Mouse (Mus musculus): ENCODE results near the gene Osgin1.
A peak's percentile ranks its signal among the peaks of the same experiment; 100 is the strongest.

Osgin1 gene

DNA sequence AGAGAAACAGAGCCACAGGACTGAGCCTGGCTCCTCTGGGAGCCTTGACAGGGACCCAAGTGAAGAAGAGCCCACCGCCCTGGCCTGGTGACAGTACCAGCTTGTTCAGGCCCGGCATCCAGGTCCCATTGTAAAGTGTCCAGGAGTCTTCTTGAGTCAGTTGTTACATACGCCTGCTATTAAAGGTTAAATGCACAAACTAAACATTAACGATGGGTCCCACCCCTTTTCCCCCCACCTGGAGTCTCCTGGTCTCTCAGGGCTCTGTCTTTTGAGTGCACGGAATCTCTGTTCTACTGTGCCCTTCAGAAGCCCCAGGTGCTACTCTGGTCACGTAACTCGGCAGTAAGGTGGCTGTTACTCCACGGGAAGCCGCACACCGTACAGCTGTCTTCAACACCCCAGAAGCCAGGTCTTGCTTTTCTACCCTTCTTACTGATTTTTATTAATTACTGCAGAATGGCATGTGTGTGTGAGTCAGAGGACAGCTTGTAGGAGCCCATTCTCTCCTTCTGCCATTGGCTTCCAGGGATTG is 9.7 kb upstream of the Osgin1 start:
- DNase-seq (ENCODE audit: low spot score): no peak

DNA sequence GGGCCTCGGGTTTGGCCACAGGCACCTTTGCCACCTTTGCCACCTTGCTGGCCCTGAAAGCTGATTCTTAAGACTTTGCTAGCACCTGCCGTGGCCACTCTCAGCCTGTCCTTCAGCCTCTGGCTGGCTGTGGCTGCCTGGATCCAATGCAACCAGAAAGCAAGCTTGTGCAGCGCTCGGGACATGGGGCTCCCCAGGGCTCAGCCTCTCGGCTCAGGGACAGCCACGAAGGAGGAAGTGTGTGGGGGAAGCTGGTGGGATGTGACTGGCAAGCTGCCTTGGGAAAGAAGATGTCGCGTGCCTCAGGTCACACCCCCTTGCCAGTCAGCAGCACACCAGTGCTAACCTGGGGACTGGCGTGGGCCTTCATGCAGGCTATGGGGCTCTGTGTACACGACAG is 9.2 kb upstream of the Osgin1 start:
- peak; percentile 22 for DNase-seq (ENCODE audit: low spot score)

DNA sequence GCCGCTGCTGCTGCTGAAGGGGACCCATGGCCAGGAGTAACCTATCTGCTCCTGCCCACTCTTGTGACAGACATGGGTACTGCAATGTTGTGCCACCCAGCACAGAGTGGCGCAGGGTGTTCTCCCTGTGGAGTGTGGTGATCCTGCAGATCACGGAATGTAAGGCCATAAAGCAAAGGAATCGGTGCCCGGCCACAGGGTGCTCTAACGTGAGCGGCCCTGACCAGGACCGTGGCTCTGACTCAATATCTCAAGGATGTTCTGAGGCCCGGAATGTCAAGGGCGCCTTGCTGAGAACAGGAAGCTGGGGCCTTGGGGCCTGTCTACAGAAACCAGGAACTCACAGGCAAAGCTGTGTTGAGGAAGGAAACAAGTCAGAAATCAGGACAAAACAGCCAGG is 8.4 kb upstream of the Osgin1 start:
- peak; percentile 65 for DNase-seq (ENCODE audit: low spot score)

DNA sequence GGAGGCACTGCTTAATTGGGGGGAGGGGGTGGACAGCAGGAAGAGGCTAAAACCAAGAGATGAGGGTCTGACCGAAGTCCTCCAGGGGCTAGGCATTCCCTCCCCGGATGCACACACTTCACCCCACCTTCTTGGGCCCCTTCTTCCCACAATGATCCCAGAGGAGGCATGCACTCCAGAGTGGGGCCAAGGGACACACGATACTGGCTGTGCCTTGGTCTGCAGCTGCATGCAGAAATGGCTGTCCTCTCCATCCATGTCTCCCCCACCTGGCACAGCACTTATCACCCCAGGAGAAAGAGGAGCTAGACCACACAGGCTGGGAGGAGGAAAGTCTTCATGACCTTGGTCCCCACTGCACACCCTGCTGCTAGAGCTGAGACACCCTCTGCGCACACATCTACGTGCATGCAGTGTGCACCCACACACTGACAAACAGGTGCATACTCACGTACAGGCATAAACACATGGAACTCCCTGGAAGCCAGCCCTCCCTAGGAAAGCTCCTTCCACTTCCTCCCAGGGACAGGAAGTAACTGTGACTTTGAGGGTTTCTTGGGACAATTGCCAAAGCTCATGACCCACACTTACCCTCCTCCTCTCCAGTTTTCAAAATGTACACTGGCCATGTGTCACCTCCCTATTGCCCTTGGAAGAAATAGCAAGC is 7.7 kb upstream of the Osgin1 start:
- no peak for DNase-seq (ENCODE audit: low spot score)

DNA sequence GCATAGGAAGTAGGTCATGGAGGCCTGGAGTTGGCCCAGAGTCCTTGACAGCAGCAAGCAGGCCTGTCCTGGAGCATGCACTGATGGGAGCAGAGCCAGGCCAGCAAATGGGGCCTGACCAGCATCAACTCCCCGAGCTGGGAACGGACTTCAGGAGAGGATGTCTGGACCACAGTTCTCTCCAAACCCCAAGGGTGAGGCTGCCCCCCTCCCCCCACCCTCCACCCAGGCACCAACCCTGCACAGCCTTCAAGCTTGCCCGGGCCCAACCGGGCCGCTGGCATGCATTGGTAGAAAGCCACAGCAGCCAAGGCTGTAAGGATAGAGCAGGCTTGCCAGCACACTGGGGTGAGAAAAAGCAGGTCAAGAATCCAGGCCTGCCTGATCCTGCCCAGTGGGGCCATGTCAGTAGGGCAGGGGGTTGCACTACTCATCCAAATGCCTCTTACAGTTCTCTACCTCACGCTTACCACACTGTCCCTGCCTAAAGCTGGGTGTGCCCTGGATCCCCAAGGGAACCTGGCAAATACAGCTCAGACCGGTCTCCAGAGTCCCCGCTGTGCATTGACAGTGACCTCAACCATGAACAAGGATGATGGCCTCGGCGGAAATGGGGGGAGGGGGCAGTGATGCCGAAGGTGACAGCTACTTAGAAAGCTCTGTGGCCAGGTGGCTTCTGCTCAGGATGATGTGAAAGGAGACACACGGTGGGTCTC is 6.1 kb upstream of the Osgin1 start:
- DNase-seq (ENCODE audit: low spot score): no peak

DNA sequence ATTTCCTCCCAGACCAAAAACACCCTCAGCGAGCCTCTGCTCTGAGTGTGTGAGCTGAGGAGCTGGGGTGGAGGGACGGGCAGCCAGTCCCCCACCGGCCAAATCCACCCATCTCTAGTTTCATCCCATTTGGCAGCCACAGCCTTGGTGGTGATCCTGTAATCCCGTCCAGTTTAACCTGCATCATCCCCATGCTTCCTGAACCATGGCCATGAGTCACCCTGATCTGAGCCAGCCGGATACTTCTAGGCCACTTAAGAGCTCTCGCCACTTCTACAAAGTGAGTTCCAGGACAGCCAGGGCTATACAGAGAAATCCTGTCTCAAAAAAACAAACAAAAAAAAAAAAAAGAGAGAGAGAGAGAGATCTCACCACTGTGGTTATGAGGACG is 5.6 kb upstream of the Osgin1 start:
- DNase-seq (ENCODE audit: low spot score): no peak

DNA sequence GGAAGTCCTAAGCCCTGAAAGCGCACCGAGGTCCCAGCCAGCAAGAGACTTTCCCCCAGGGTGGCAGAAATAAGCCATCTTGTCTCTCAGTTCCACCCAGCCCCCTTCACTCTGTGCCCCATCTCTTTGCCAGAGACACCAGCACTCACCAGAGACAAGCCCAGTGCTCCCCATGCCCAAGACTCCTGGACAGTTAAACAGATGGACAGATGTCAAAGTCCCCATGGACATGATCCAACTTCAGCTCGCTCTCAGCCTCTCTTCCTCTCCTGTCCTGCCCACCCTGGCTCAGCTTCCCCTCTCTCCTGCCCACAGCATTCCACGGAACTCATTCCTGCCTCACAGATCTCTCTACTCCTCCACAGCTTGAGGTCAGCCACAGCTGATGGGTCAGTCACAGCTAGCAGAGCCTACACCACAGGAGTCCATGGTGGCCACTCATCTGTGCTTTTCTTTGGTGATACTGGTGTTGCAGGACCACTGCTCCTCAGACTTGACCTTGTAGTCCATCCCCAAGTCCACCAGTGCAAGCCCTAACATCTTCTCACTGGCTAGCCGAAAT is 5.1 kb upstream of the Osgin1 start:
- DNase-seq (ENCODE audit: low spot score): no peak

DNA sequence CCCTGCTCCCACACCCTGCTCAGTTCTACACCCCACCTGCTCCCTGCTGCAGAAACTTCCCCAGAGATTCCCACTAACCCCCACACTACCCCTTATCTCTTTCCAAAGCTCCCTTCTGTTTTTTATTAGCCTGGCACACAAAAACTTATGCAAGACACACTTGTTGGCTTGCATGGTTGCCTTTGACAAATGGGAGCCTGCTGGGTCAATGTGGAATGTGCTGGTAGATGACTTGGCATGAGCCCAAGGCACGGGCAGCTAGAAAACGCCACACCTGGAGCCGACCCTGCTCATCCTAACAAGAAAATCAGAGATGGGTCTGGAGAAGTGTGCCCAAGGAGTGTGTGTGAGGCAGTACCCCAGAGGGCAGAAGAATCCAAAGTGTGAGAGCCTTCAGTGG is 4.4 kb upstream of the Osgin1 start:
- no peak for DNase-seq (ENCODE audit: low spot score)

DNA sequence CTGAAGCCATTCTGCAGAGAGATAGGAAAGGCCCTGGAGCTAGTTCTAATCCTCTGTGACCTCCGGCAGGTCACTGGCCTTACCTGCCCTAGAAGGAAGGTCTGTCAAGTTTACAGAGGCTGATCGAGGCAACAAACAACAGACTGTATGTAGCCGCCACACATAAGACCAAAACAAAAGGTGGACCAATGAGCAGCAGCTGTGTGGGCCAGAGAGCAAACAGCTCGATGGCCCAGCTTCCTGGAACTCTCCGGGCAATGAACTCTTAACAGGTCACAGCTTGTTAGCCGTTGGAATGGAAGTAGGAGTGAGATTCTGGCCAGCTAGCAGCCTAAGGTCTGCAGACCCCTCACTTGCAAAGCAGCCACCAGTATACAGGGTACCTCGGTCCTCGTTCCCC is 3.7 kb upstream of the Osgin1 start:
- DNase-seq (ENCODE audit: low spot score): no peak

DNA sequence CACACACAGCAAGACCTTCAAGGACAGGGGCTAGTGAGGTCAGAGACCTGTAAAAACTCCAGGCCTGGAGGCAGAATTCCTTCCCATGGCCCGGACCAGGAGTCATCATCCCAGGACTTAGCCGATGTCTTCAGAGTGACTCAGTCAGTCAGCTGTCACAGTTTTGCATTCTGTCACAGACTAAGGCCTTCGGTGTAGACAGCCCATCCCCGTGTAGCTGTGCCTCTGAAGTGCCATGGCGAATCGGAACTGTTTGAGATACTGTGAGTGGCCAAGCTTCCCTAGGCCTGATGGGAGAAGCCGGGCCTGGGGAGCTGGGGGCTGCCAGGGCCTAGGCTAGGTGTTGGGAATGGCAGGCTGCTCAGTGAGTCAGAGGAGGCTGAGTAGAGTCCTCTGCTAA is 3.2 kb upstream of the Osgin1 start:
- no peak for DNase-seq (ENCODE audit: low spot score)

DNA sequence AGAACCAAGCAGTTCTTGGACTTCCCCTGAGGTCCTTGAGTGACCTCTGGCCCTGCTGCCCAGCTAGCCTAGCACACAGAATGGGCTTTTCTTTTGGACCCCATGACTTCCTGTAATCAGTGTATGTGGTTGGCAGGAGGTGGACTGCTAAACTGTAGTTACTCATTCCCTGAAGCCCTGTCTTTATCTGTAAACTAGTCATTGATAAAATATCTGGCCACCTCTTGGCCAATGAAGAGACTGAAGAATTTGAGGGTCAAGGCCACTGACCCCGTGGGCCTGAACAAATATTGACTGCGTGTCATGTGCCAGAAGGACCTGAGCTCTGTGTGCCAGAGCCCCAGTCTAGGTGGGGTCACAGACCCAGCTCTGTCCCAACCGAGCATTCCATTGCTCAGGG is 1.6 kb upstream of the Osgin1 start:
- no peak for DNase-seq (ENCODE audit: low spot score)

DNA sequence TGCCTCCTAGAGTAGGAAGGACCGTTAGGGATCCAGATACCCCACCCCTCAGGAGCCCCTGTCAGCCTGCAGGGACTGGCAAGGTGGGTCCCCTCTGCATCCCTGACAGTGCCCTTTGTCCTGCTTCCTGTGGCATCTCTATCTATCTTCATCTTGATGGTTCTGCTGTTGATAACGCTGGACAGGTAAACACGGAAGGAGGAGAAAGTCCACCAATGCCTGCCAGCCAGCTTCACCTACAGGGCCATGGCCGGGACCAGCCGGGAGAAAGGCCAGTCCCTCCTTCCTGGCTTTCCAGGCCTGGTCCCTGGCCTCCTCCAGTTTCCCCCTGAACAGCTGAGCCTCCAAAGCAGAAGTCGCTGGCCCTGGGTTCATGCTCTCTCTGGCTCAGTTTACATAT is 645 bp downstream of the Osgin1 start:
- no peak for DNase-seq (ENCODE audit: low spot score)

DNA sequence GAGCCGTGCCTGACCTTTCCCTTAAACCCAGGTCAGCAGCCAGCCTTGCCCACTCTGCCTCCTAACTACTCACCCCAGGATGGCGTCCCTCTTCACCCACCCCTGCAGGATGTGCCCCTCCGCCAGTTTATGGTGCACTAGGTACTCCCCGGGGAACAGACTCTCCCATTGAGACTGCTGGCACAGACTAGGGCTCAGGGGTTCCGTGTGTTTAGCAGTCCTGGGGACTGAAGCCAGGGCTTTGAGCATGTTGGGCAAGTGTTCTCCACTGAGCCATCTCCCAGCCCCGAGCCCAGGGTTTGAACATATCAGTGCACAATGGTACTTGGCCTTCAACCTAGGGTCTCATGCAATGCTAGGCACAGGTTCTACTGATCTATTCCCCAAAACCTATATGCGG is 1.6 kb downstream of the Osgin1 start:
- DNase-seq (ENCODE audit: low spot score): no peak

DNA sequence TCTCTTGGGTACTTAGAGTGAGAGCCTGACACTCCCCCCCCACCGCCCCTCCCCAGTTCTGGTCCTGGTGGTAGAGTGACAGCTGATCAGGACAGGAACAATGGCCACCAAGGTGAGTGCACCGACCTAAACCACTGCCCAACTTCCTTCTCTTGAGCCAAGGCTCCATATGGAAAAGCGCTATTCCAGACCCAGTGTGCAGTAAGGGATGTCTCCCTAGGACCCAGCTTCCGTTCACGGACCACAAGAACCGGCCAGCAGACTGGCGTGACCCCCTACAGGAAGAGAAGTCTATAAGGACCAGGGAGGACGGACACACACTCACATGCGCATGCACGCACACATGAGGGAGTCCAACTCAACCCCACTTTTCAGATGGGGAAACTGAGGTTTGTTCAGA is 2.4 kb downstream of the Osgin1 start:
- DNase-seq (ENCODE audit: low spot score): no peak

DNA sequence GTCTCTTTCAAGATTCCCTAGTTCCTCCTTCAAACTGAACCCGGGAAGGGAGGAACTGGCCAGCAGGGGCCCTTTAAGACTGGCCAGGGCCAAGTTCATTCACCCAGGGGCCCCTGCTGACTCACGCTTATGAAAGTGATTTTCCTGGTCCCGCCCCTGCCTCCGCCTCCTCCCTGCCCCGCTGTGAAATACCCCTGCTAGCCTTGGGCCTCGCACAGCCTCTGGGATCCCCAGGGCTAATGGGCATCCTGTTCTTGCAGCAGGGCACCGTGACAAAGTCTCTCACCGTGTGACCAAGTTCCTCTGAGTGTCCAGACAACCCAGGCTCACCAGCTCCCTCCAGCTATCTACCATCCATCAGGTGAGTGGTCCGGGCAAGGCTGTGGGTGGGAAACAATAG is 3.0 kb downstream of the Osgin1 start:
- DNase-seq (ENCODE audit: low spot score): peak; percentile 81

DNA sequence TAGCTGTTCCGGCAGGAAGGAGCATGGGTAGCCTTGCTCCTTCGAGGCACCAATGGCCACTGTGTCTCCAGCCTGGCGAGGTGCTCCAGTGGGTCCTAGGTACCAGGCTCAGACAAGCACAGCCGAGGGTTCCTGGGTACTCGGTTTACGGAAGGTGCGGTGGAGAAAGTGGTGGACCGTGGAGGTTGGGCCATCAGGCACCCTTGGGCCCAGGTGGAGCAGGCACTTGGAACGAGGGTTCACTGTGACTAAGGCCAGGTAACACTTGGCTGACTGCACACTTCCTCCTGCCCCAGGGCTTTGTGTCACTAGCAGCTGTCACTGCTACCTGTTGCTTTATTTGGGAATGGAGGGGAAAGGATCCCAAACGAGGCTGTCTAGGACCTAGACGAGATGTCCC is 3.6 kb downstream of the Osgin1 start:
- DNase-seq (ENCODE audit: low spot score): no peak

DNA sequence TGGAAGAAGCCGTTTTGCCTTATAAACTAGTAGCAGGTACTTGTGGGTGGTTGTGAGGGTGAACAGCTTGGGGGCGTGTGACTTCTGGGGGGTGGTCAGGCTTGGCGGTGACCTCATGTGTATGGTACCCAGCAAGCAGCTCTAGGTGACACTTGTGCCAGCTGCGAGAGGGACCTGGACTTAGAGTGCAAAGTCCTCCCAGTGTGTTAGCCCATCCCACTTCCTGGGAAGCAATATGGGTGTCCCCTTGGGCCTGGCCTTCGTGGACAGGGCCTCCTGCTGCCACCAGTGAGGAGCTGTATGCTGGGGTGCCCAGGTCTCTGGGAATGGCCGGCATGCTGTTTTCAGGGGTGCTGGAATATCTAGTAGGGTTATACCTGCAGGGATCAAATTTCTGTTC is 5.0 kb downstream of the Osgin1 start:
- DNase-seq (ENCODE audit: low spot score): no peak

DNA sequence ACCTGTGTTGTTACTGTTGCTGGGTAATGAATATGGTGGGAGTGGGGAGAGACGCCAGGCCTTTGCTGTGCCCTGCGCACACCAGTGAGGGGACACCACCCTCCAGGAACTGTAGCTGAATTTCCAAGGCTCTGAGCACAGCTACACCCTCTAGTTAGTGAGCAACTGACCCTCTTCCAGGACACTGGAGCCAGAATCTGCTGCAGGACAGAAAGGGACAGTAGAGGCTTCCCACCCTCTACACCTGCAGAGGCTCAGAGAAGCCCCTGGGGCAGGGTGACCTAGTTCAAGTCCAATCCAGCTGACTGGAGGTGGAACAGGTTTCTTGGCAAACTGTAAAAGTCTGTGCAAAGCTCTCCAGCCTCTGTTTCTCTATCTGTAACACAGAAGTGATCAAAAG is 5.5 kb downstream of the Osgin1 start:
- no peak for DNase-seq (ENCODE audit: low spot score)

DNA sequence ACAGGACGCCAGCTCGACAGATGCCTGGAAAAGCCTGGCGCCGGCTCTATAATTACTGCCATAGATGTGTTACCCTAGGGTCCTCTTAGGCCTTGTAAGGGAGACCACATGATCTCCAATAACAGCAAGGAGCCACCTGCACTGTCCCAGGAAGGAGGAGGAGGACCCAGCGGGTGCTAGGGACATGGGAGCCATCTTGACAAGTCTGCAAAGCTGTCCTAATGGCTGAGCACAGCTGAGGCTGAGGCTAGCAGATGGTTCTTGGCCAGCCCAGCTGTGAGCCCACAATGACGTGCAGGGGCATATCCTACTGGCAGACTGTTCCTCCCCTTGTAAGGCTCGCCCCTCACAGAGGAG is 5.9 kb downstream of the Osgin1 start:
- DNase-seq (ENCODE audit: low spot score): no peak

DNA sequence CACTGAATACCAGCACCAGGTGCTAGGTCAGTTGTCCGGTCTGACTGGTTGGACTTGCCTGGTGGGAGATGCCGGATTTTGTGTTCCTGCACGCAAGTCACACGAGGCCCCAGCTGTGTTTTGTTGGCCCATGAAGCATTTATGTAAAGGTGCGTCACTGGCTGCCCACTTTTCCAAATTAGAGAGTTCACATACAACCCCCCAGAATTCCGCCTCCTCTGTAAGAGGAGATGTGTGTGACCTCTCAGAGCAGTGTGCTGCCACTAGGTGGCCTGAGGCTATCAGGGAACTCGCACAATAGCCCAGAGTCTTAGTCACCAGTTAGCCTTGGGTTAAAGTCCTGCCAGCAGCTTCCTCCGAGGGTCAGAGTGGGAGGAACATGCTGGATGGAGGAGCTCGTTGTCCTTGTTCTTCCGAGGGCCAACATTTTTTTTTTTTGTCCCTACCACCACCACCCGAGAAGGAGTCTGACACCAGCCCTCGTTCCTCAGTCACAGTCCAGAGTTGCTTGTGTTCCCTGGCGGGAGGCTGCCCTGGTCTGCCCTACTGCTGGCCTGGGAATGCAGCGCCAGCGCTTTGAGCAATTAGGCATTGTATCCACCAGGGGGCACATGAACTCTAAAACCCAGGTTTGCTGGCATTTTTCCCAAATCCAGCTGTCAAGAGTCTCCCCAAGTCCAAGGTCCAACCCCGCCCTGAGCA is 6.5 kb downstream of the Osgin1 start:
- DNase-seq (ENCODE audit: low spot score): peak; percentile 75

DNA sequence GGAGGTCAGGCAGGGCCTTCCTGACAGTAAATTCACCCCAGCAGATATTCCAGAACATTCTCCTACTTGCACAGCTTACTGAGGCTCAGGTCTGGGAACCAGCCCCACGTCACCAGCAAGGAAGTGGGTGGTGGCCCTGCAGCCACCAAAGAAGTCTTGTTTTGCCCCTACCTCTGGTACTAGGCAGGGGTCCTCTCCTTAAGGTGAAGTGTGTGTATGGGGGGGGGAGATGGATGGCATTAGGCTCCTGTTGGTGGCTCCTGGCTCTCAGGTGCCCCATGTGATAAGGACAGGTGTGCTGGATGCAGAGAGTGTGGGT is 7.0 kb downstream of the Osgin1 start:
- DNase-seq (ENCODE audit: low spot score): no peak

DNA sequence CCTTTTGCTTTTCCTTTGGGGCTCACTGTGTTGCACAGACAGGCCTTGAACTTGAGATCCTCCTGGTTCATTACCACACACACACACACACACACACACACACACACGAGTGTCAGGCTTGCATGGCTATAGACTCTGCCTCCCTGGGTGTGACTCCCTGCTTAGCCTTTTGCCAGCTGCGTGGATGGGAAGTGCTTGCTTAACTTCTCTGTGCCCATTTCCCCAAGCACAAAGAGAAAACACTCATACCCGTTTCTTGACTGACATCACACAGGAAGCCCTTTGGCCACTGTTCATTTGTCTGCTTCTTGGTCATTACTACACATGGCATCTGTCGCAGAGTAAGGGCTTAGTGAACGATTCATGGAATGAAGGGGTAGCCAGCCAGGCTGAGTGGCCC is 8.1 kb downstream of the Osgin1 start:
- no peak for DNase-seq (ENCODE audit: low spot score)

DNA sequence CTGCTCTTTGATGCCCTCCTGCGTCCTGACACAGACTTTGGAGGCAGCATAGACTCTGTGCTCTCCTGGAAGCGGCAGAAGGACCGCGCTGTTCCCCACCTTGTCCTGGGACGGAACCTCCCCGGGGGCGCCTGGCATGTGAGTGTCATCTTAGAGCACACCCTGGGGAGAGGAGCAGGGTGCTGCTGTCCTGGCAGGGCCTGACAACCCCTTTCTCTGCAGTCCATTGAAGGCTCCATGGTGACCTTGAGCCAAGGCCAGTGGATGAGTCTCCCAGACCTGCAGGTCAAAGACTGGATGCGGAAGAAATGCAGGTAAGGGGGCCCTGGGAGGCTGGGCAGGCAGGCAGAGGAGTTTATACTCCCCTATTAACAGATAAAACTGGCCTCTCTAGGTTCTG is 9.0 kb downstream of the Osgin1 start:
- DNase-seq (ENCODE audit: low spot score): no peak
